Mouse (Mus musculus): ENCODE measurements around the gene Per3.
"Not testable (repeated sequence)": the region's sequence is repeated elsewhere in the genome, so short reads cannot be mapped to it uniquely, and the experiment has no call there.

Per3 gene

DNA sequence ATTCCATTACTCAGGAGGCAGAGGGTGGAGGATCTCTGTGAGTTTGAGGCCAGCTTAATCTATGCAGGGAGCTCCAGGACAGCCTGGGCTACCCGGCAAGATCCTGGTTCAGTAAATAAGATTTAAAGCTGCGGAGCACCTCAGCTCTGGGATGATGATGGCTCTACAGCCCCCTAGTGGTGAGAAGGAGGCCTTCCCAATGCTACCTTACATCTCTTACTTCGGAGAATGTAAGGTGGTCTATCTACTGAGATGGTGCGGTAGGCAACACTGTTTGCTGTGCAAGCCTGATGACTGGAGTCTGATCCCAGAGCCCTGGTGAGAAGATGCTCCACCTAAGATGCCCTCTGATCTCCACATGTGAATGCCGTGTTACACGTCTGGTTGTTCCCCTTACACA, 17.5 kb downstream of the Per3 start:
- no peak for DNase-seq (ENCODE audit: low read depth, low spot score)

DNA sequence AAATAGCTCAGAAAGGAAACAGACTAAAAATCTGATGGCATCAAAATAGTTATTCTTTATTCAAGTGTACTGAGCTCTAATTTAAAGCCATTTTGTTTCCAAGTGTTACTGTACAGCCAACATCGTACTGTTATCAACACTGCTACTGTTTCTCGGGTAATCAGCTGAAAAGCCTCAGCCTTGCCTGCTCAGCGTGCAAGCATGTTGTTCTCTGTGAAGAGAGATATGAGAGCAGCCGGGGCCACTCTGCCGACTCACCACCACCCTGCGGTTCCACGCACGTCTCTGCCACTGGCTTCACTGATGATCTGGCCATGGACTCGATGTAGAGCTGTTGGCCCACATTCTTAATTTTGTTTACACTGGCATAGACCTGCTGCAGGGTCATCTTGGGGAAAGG, 20.3 kb downstream of the Per3 start:
- no peak for DNase-seq (ENCODE audit: low read depth, low spot score)

DNA sequence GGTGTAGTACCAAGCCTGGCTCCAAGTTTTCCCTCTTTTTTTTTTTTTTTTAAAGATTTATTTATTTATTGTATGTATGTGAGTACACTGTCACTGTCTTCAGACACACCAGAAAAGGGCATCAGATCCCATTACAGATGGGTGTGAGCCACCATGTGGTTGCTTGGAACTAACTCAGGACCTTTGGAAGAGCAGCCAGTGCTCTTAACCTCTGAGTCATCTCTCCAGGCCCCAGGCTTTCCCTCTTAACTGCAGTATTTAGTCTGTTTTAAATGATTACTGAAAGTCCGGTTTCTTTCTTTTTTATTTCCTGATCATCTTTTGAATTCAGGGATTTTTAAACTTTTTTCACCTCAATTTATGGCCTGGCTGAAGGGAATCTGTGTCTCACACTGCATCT, 27.1 kb downstream of the Per3 start:
- DNase-seq (ENCODE audit: low read depth, low spot score), result not testable (repeated sequence)

DNA sequence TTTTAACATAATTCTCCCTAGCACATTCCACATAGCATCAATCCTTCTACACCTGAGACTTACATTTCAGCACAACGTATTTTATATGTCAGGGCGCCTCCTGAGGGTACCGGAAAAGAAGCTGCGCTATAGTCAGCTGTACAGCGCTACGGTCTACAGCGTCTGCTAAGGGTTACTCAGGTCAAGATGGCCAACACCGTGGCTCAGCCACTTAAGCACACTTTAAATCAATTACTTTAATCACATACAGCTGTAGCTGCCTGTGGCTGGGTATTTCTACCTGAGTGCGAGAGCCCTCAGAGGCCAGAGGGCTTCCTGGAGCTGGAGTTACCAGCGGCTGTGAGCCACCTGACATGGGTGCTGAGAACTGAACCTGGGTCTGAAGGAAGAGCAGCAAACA, 28.5 kb downstream of the Per3 start:
- DNase-seq (ENCODE audit: low read depth, low spot score), result no peak

DNA sequence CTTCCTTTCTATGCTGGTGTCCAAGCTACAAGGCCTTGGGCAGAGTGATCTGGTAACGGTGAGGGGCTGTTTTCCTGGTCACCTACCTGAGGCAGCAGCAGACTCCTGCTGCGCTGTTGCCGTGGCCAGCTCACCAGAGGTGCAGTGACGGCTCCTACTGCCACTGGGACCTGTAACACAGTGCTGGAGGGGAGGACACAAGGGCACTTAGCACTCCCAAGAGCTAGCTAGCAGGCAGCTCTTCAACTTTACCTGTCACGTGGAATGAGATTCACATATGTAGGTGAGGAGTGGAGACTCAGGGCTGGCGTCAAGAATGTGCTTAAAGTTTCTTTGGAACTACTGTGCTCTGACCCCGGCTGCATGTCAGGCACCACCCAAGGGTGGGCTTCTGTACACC, 34.1 kb downstream of the Per3 start:
- DNase-seq (ENCODE audit: low read depth, low spot score), result no peak

DNA sequence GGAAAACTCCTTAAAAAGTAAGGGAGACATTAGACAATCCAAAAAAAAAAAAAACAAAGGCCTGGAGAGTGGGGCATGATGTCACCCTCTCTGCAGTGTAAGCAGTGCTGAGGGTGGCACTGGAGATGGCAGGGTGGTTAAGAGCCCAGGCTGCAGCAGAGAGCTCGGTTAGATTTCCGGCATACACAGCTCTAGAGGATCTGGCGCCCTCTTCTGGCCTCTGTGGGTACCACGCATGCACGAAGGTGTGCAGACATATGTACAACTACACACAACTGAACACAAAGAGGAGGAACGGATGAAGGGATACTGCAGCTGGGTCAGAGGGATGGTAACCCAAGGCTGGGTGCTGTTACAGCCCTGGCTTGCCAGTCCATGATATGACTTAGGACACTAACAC, 37.5 kb downstream of the Per3 start:
- no peak for DNase-seq (ENCODE audit: low read depth, low spot score)

DNA sequence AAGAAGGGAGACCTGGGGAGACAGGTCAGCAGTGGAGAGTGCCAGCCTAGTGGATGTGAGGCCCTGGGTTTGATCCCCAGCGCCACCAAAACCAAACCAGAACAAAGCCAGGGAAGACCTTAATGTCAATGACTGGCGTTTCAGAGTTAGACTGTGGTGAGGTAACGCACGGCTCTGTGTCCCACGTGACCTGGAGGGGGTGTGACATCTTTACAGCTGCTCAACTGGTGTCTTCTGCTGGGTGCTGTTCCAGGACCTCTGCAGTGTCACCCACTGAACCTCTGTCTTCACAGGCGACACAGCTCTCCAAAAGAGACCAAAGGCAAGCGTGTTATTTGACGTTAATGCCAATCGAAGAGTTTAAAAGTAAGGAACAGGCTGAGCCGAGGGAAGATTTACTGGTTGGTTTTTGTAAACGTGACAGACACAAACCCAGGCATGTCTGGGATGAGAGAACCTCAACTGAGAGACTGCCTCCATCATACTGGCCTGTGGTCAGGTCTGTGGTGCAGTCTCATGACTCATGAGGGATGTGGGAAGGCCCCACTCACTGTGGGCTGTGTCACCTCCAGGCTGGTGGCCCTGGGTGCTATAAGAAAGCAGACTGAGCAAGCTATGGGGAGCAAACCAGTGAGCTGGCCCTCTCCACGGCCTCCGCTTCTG, 38.7 kb downstream of the Per3 start:
- DNase-seq (ENCODE audit: low read depth, low spot score), result no peak

DNA sequence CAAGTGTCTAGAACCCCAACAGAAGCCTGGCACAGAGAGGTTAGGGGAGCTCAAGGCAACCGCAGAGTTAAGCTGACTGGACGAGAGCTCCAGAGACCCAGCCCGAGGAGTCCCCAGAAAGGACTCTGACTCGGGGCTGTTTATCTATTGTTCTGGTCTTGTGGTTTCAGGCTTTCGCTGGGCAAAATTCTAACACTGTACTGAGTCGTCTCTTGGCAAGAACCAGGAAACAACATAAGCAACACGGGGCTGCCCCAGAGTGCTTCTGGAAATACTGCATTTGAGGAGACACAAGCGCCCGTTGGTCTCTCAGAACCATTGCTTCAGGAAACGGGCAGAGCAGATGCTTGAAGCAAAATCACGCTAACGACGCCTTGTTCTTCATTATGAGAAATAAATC, 43.1 kb downstream of the Per3 start:
- no peak for DNase-seq (ENCODE audit: low read depth, low spot score)

DNA sequence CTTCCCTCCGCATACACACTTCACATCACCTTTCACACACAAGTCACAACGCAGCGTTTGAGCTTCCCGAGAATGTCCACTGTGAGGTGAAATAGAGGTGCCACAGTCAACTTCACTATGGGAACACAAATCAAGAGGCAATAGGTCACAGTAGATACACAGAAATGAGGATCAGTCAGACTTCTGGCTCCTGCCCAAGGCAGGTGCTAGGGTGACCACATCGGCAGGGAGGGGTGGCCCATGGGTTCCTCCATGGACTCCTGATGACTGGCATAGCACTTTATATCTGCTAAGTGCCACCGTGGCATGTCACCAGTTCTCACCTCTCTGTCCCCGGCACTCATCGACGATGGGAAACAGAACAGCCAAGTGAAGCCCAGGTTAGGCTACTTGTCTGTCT, 45.8 kb downstream of the Per3 start:
- DNase-seq (ENCODE audit: low read depth, low spot score), result no peak

DNA sequence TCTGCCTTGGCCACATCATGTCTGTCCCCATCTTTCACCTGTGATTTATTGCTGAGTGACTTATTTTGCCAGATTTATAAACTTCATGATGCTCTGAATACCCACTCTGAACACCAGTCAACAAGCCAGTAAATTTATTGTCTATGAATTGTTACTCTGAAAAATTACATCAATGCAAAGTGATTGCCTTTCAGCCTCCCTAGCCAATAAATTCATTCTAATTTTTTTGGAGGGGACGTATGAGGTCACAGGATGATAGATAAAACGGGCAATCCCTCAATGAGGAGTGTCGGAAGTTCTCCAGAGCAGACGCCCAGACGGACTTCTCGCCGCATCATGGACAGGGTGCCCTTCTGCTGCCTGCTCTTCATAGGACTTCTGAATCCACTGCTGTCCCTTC, 47.7 kb downstream of the Per3 start, which contains the start of gene Uts2:
Gene Uts2, plus strand, starts transcription at position 301 of the 400 bp plus-strand sequence.
- no peak for DNase-seq (ENCODE audit: low read depth, low spot score)

DNA sequence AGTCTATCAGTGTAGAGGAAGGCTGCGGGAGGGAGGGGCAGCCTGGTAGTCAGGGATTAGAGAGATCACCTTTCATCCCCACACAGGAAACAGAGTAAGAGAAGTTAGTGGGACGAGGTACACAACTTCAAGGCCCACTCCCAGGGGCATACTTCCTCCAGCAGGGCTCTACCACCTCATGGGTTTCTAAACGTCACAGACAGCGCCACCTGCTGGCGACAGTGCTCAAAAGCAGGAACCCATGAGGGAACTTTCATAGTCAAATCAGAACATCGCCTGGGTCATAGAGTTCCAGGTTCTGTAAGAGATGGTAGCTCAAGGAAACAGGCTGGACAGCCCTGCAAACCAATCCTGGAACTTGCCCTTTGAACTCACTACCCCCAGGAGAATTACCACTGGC, 54.3 kb downstream of the Per3 start:
- no peak for DNase-seq (ENCODE audit: low read depth, low spot score)

DNA sequence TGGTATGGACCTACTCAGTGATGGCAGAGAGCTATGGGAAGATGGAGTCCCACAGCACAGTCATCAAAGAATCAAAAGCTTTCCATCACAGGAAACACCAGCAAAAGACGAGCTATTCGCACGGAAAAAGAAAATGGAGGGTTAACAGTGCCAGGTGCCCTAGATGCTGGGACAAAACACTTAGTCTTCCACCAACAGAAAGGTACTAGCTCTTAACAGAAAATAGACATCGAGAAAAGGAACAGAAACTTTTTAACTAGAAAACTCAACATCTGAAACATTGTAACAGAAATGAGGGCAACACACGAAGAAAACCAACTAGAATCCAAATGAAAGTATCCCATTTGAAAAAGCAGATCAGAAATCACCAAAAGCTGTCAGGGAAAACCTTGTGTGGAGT, 64.3 kb downstream of the Per3 start:
- no peak for DNase-seq (ENCODE audit: low read depth, low spot score)

DNA sequence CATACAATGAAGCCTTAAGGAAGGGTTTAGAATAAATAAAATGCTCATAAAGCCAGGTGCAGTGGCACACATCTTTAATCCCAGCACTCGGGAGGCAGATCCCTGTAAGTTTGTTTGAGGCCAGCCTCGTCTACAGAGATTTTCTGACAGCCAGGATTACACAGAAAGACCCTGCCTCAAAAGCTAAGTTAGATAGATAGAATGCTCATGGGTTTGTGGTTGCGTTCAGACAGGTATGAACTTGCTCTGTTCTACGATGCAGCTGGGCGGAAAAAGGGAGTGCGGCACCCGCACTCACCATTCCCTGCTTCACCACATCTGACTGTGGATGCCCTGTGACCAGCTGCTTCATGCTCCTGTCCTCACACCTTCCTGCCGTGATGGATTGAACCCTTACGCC, 65.0 kb downstream of the Per3 start:
- no peak for DNase-seq (ENCODE audit: low read depth, low spot score)

DNA sequence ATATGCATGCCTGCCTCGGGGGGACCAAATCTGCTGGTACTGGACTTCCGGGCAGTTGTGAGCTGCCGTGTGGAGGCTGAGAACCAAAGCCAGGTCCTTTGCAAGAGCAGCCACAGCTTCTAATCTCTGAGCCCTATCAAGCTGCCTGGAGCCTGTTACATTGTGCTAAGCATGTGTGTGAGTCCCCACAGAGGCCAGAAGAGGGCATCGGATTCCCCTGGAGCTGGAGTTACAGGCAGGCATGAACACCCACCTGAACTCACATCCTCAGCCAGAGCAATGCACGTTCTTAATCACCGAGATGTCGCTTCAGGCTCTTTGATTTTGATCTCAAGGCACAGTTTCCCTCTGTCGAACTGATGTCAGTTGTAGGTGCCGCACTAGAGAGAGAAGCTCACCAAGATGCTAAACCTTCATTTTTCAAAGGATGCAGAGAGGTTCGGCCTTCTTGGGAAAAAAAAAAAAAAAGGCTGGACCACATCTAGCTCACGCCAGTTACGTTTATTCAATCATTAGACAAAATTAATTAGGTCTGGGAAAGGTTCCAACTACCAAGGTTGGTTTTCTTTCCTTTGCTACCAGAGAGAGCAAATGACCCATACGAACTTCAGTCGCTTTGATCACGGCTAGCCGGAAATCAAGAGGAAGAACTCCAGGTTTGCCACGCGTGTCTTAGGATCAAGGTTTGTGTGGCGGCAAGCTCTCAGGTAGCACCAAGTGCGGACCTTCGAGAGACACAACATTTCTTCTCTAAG, 66.1 kb downstream of the Per3 start:
- no peak for DNase-seq (ENCODE audit: low read depth, low spot score)

DNA sequence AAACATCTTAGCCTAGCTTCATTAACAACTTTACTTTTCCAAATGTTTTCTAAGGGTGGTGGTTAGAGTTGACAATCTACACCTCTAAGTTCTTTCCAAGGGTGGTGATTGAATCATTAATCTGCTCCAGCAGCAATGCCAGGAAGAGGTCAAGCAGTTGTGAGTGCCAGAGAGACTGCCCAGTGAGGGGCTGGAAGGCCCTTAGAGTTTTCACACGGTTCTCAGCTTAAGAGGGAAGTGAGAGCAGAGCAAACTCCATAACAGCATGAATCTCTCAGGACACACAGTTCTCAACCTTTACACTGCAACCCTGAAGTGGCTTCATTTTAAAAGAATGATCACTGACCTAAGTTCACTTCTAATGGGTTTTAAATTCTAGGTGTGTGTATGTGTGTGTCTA, 69.3 kb downstream of the Per3 start:
- DNase-seq (ENCODE audit: low read depth, low spot score), result no peak

DNA sequence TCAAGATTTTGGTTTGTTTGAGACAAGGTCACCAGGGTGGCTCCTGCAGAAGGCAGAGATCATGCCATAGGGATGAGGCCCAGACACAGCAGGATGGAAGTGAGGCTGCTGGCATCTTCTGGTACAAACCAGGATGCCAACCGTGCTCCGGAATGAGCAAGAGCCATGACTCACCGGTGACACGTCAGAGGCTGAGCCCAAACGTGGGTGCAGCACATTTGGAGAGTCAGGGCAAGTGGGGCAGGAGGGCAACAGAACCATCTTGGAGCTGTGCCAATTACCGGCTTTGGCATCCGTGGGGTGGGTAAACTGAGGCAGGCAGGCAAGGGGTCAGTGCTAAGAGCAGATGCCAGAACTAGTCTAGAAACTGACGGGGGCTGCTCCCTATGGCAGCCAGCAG, 71.2 kb downstream of the Per3 start:
- no peak for DNase-seq (ENCODE audit: low read depth, low spot score)

DNA sequence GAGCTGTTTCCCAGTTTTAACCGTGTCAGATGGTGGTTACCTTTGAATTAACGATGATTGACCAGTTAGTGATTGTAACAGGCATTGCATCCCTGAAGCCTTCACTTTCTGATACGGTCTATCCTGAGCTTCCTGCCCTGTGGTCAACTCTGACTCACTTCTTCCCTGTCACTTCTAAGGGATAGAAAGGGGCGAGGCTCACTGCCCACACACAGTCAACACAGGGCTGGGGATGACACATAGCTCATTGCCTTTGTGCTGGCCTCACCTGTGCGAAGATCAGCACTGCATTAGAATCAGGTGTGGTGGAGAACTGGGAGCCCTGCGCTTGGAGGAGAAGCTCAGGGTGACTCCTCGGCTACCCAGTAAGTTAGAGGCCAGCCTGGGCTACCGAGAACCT, 75.5 kb downstream of the Per3 start:
- no peak for DNase-seq (ENCODE audit: low read depth, low spot score)

DNA sequence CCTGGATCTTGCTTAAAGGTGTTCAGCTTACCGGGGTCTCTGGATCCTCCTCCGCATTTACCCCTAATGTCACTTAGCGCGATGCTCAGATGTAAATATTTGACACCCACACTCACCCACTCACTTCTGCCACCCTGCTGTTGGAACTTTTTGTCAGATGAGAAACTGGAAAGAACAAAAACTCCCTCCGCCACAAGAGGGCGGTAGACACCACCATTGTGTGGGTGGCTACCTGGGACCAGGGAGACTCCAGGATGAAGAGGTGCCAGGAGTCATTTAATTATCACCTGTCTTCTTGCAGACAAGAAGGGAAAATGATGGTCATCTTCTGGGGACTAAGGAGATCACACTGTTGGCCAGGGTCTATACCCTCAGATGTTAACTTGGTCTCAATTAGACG, 77.9 kb downstream of the Per3 start:
- DNase-seq (ENCODE audit: low read depth, low spot score), result no peak

DNA sequence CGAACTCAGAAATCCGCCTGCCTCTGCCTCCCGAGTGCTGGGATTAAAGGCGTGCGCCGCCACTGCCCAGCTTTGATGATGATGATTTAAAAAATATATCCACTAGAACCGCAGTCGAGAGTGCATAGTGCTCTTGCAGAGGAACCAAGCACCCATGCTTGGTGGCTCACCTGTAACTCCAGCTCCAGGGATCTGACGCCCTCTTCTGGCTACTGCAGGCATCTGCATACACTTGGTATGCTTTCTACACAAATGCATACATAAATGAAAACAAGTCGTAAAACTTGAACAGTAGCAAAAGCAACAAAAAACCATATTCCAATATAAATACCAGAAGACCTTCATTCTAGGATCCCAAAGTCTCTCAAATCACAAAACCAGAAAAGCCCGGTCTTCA, 78.9 kb downstream of the Per3 start:
- DNase-seq (ENCODE audit: low read depth, low spot score), result no peak

DNA sequence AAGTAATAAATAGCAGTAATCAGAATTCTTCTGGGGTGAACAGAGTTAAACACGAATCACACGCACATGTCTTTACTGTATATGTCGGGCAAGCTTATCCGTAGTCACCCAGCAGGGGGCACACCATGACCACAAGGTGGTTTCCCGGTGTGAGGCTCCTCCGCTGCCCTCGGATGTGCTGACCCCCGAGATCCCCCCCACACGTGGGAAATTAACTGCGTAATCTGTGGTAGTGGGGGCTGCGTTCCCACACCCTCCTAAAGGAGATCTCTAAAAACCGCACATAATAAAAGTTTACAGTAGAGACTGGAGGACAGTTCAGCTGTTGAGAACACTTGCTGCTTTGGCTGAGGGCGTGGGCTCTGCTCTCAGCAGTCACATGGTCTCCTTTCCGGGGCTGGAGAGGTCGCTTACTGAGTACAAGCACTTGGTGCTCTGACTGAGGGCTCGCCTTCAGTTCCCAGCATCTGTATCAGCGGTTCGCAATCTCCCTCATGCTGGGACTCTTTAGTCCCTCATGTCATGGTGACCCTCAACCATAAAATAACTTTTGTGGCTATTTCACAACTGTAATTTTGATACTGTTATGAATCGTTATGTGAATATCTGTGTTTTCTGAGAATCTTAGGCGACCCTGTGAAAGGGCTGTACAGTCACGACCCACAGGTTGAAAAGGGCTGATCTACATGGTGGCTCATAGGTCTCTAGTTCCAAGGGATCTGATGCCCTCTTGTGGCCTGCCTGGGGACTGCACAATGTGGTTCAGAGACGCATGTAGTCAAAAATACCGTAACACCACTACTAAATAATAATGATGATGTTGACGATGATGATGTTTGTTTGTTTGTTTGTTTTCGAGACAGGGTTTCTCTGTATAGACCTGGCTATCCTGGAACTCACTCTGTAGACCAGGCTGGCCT, 79.6 kb downstream of the Per3 start:
- no peak for DNase-seq (ENCODE audit: low read depth, low spot score)

DNA sequence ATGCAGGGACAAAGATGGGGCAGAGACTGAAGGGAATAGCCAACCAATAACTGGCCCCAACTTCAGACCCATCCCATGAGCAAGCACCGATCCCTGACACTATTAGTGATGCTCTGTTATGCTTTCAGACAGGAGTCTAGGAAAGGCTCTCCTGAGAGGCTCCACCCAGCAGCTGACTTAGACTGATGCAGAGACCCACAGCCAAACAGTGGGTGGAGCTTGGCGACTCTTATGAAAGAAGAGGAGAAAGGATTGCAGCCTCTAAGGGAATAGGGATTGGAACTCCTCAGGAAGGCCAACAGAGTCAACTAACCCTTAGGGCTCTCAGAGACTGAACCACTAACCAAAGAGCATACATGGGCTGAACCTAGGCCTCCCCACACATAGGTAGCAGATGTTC, 80.8 kb downstream of the Per3 start:
- DNase-seq (ENCODE audit: low read depth, low spot score), result no peak

DNA sequence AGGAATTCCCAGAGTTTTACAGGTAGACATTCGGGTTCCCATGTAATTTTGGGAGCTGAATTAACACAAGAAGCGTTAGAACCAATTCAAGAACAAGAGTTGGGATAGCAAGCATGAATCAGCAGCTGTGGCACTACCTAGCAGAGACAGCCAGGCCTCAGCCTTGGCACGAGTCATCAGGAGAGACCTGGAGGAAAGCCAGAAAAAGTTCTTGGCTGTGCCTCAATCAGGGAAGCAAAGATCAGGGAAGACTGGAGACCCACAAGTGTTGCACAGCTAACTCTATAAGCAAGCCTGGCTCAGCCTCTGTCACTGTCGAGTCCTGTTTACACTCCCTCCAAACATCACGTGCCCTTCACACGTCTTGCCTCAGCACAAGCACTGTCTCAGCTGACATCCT, 82.2 kb downstream of the Per3 start:
- DNase-seq (ENCODE audit: low read depth, low spot score), result no peak

DNA sequence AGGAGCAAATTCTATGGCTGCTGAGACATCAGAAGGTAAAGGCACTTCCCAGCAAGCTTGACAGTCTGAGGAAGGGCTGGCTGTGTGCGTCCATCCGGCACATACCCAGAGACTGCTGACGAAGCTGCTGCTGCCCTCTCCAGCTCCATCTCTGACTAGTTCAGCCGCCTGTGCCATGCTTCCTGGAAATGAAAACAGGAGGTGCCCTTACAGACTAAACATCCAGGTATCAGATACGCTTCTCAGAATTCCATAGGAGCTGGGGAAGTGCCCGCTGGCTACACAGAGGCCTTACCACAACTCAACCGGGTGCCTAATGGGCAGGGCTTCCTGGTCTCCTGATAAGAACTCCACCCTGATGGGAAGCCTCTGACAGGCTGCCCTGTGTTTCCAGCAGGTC, 85.9 kb downstream of the Per3 start:
- no peak for DNase-seq (ENCODE audit: low read depth, low spot score)
